Comparison of ENCODE assay signal across 10 mouse cellular contexts in genomic region chr15:6435773-6436172, GRCm38 (mm10). TPM values are rescaled to one million over a fixed set of nuclear protein-coding genes. Genes with fewer than 3 reads are reported as not detected.
A peak's percentile ranks its signal among the peaks of the same experiment; 100 is the strongest.
DNase-seq lines count a peak whose midpoint lies in the region; ATAC-seq and TF ChIP-seq lines count a peak whose summit lies in the region.
"Had no signal": no experiment of that assay in that cellular context is flagged by ENCODE, and none has a peak within 500 bp of the region (broad histone marks: within the 10 kb centered on the region; RNA-seq: fewer than 3 reads in every experiment).

No protein-coding gene starts in this region.

- 0 out of 2 replicates have a peak, but pooled peaks have one; percentile 30 for TF ChIP-seq CTCF in G1E (IDR thresholded peaks at IDR 0.05; ENCODE audit: low read depth, low read length)

- no peak overlapping the region for H3K4me3 ChIP-seq in heart, embryonic 12.5 days
- H3K4me3 ChIP-seq in G1E (ENCODE audit: low read depth, low read length): no peak overlapping the region

- no peak overlapping the region for H3K27ac ChIP-seq in heart, embryonic 12.5 days (ENCODE audit: poor library complexity, severe bottlenecking)

- 54% methylated on average over 2 of the region's 2 CpGs for WGBS in heart, embryonic 12.5 days
- 31% methylated on average over 2 of the region's 2 CpGs for WGBS in large intestine, adult 2 months

- peak; percentile 42 to 73 for DNase-seq in heart, adult 18-20 months
- peak; percentile 19 for DNase-seq in 3134 (ENCODE audit: extremely low read depth, insufficient read length, low spot score)
- peak; percentile 5 for DNase-seq in G1E (ENCODE audit: low spot score)
- peak; percentile 11 for DNase-seq in embryo, embryonic 11.5 days (ENCODE audit: low read depth, low spot score)
- peak; percentile 18 for DNase-seq in large intestine, adult 2 months (ENCODE audit: low read depth, low spot score)
- peak; percentile 10 for DNase-seq in right cerebral cortex, postnatal 4 days
- no peak for DNase-seq in Muller cell, postnatal 12 days (ENCODE audit: inconsistent ontology term)

- ATAC-seq in heart, embryonic 12.5 days (ENCODE audit: insufficient number of reproducible peaks, low FRiP score): no peak
- ATAC-seq in G1E (ENCODE audit: extremely low read depth, insufficient number of reproducible peaks, low FRiP score, poor library complexity, severe bottlenecking): no peak

- no peaks in the 10 kb centered on the region for H3K27me3 ChIP-seq in heart, embryonic 12.5 days (replicated peaks)
- peaks cover 14% of the 10 kb centered on the region for H3K27me3 ChIP-seq in G1E (ENCODE audit: insufficient read depth, low read length)

- H3K9me3 ChIP-seq in heart, embryonic 12.5 days (replicated peaks): no peaks in the 10 kb centered on the region
- no peaks in the 10 kb centered on the region for H3K9me3 ChIP-seq in G1E (replicated peaks)

- H3K4me2 ChIP-seq in heart, embryonic 12.5 days: no peak overlapping the region

- peaks cover 39% of the 10 kb centered on the region for H3K36me3 ChIP-seq in heart, embryonic 12.5 days
- H3K36me3 ChIP-seq in G1E (replicated peaks): no peaks in the 10 kb centered on the region

- H3K4me1 ChIP-seq in heart, embryonic 12.5 days (replicated peaks): no peaks in the 10 kb centered on the region
- H3K4me1 ChIP-seq in G1E (ENCODE audit: insufficient read depth, low read depth, low read length): no peaks in the 10 kb centered on the region

- no peak overlapping the region for H3K9ac ChIP-seq in heart, embryonic 12.5 days

RNA-seq across cellular contexts. Expression of gene C9, which starts 9.4 kb away (rescaled TPM):
- not detected for total RNA-seq in heart, adult 18-20 months (2021)
- polyA plus RNA-seq in heart, embryonic 12.5 days (2016; fragmentation: Nextera tagmentation; extraction: Ambion mirVana): not detected in 2 replicates
- total RNA-seq in G1E (2014; fragmentation: Nextera tagmentation) (not detected in 2 replicates), G1E (2017) (not detected in 2 replicates)
- not detected in 2 replicates for polyA plus RNA-seq in G1E (2012)
- not detected in 2 replicates for polyA plus RNA-seq in large intestine, adult 2 months (2012; rRNA removed)
- total RNA-seq: left cerebral cortex, postnatal 25 days had no signal
- polyA plus RNA-seq: embryonic facial prominence, embryonic 14.5 days had no signal
